19 mouse cellular contexts compared by ENCODE assay signal in genomic region chr1:183640568-183640967, GRCm38 (mm10).
DNase-seq lines count a peak whose midpoint lies in the region; ATAC-seq and TF ChIP-seq lines count a peak whose summit lies in the region.
"Had no signal": no experiment of that assay in that cellular context is flagged by ENCODE, and none has a peak within 500 bp of the region (broad histone marks: within the 10 kb centered on the region; RNA-seq: fewer than 3 reads in every experiment).

No protein-coding gene starts in this region.

- TF ChIP-seq CTCF in hindbrain, postnatal 0 days (IDR thresholded peaks at IDR 0.05; ENCODE audit: low read depth), result no peak

- H3K4me2 ChIP-seq in hindbrain, embryonic 16.5 days (ENCODE audit: low read length), result peak overlapping the region; percentile 27; the same call in 1 of the 2 replicates
- H3K4me2 ChIP-seq in hindbrain, postnatal 0 days (ENCODE audit: low read depth, low read length), result no peak overlapping the region
- H3K4me2 ChIP-seq in midbrain, embryonic 16.5 days (ENCODE audit: low read length), result peak overlapping the region; percentile 26
- H3K4me2 ChIP-seq: embryonic facial prominence, embryonic 12.5 days; heart, embryonic 12.5 days; intestine, embryonic 15.5 days; liver, embryonic 11.5 days; stomach, embryonic 15.5 days had no signal

- peaks cover 3% of the 10 kb centered on the region; the same call in 1 of the 2 replicates for H3K4me1 ChIP-seq in hindbrain, embryonic 16.5 days (ENCODE audit: control insufficient read depth, insufficient read depth, low read depth, low read length)
- no peaks in the 10 kb centered on the region for H3K4me1 ChIP-seq in hindbrain, postnatal 0 days (ENCODE audit: insufficient read depth, low read length)
- H3K4me1 ChIP-seq in midbrain, embryonic 16.5 days (ENCODE audit: control insufficient read depth, insufficient read depth, low read length), result peaks cover 5% of the 10 kb centered on the region
- H3K4me1 ChIP-seq: embryonic facial prominence, embryonic 12.5 days; intestine, embryonic 15.5 days; limb, embryonic 10.5 days; stomach, embryonic 15.5 days had no signal

- H3K27me3 ChIP-seq in hindbrain, embryonic 16.5 days (replicated peaks; ENCODE audit: control insufficient read depth, insufficient read depth, low read length), result no peaks in the 10 kb centered on the region
- H3K27me3 ChIP-seq in hindbrain, postnatal 0 days (ENCODE audit: insufficient read depth, low read length), result no peaks in the 10 kb centered on the region
- no peaks in the 10 kb centered on the region for H3K27me3 ChIP-seq in midbrain, embryonic 16.5 days (ENCODE audit: control insufficient read depth, insufficient read depth, low read depth, low read length)
- H3K27me3 ChIP-seq: CH12.LX; embryonic facial prominence, embryonic 12.5 days; heart, embryonic 12.5 days; intestine, embryonic 15.5 days; stomach, embryonic 15.5 days had no signal

- H3K27ac ChIP-seq in hindbrain, embryonic 16.5 days (ENCODE audit: low read depth, low read length), result no peak overlapping the region
- H3K27ac ChIP-seq in hindbrain, postnatal 0 days, result no peak overlapping the region
- peak overlapping the region; percentile 41; the same call in 1 of the 2 replicates for H3K27ac ChIP-seq in midbrain, embryonic 16.5 days (ENCODE audit: low read length)
- H3K27ac ChIP-seq: embryonic facial prominence, embryonic 12.5 days; intestine, embryonic 15.5 days; limb, embryonic 10.5 days had no signal

- no peak overlapping the region for H3K4me3 ChIP-seq in hindbrain, embryonic 16.5 days (ENCODE audit: low read length)
- no peak overlapping the region for H3K4me3 ChIP-seq in hindbrain, postnatal 0 days (ENCODE audit: low read length)
- no peak overlapping the region for H3K4me3 ChIP-seq in midbrain, embryonic 16.5 days (ENCODE audit: low read depth, low read length)
- H3K4me3 ChIP-seq: embryonic facial prominence, embryonic 12.5 days; heart, embryonic 12.5 days; intestine, embryonic 15.5 days; limb, embryonic 10.5 days; stomach, embryonic 15.5 days had no signal

- H3K9ac ChIP-seq in hindbrain, embryonic 16.5 days (ENCODE audit: low read depth, low read length), result no peak overlapping the region
- no peak overlapping the region for H3K9ac ChIP-seq in hindbrain, postnatal 0 days (replicated peaks; ENCODE audit: low read length)
- H3K9ac ChIP-seq in midbrain, embryonic 16.5 days (ENCODE audit: low read depth, low read length), result 0 out of 2 replicates have a peak overlapping the region, but pooled peaks have one; percentile 3
- H3K9ac ChIP-seq: embryonic facial prominence, embryonic 12.5 days; heart, embryonic 12.5 days; intestine, embryonic 15.5 days; stomach, embryonic 15.5 days had no signal

- no peaks in the 10 kb centered on the region for H3K36me3 ChIP-seq in hindbrain, embryonic 16.5 days (ENCODE audit: control insufficient read depth, insufficient read depth, low read length)
- H3K36me3 ChIP-seq in hindbrain, postnatal 0 days (ENCODE audit: insufficient read depth, low read length), result no peaks in the 10 kb centered on the region
- no peaks in the 10 kb centered on the region for H3K36me3 ChIP-seq in midbrain, embryonic 16.5 days (ENCODE audit: control insufficient read depth, insufficient read depth, low read length)
- H3K36me3 ChIP-seq: embryonic facial prominence, embryonic 12.5 days; heart, embryonic 12.5 days; intestine, embryonic 15.5 days; limb, embryonic 10.5 days; stomach, embryonic 15.5 days had no signal

- WGBS in hindbrain, embryonic 16.5 days, result 29% methylated on average over 8 of the region's 8 CpGs
- WGBS in hindbrain, postnatal 0 days, result 26% methylated on average over 8 of the region's 8 CpGs
- WGBS in midbrain, embryonic 16.5 days, result 35% methylated on average over 8 of the region's 8 CpGs

- ATAC-seq in hindbrain, embryonic 16.5 days, result no peak
- no peak for ATAC-seq in hindbrain, postnatal 0 days
- peak; percentile 67; the same call in 1 of the 2 replicates for ATAC-seq in midbrain, embryonic 16.5 days
- ATAC-seq: intestine, embryonic 15.5 days had no signal

- no peaks in the 10 kb centered on the region for H3K9me3 ChIP-seq in hindbrain, embryonic 16.5 days (ENCODE audit: control insufficient read depth, low read length)
- no peaks in the 10 kb centered on the region for H3K9me3 ChIP-seq in hindbrain, postnatal 0 days (ENCODE audit: low read length)
- no peaks in the 10 kb centered on the region for H3K9me3 ChIP-seq in midbrain, embryonic 16.5 days (replicated peaks; ENCODE audit: control insufficient read depth, low read length, poor library complexity, severe bottlenecking)
- H3K9me3 ChIP-seq: embryonic facial prominence, embryonic 12.5 days; intestine, embryonic 15.5 days; limb, embryonic 10.5 days; stomach, embryonic 15.5 days had no signal

- DNase-seq in adrenal gland, postnatal 14 days, result peak; percentile 11
- DNase-seq in adrenal gland, adult 18-20 months (ENCODE audit: low spot score in 2 of 2), result no peak
- no peak for DNase-seq in hindbrain, postnatal 0 days (ENCODE audit: low spot score)
- DNase-seq in ovary, adult 18-20 months (ENCODE audit: low spot score), result peak; percentile 39
- no peak for DNase-seq in ovary, postnatal 10 days (ENCODE audit: low spot score)
- no peak for DNase-seq in cerebellum, adult 8-10 months
- DNase-seq: adrenal gland, adult 8-10 months; cerebellum, adult 2 months; gastrocnemius, postnatal 25 days; thymus, adult 2 months had no signal

Comparison
In these comparisons a context has a peak if more than half of its experiments do, and no peak if none do; other contexts are left out.
1. DNase-seq: peak in adrenal gland, postnatal 14 days (single experiment) and ovary, adult 18-20 months (single experiment); none in adrenal gland, adult 18-20 months (0 of 2), hindbrain, postnatal 0 days (single experiment), ovary, postnatal 10 days (single experiment) and cerebellum, adult 8-10 months (single experiment).